8 mouse cellular contexts compared by ENCODE assay signal in genomic region chr3:83286975-83287405, GRCm38 (mm10).
DNase-seq lines count a peak whose midpoint lies in the region; ATAC-seq and TF ChIP-seq lines count a peak whose summit lies in the region.

No protein-coding gene starts in this region.

- TF ChIP-seq CTCF in gastrocnemius, adult 2 months (IDR thresholded peaks at IDR 0.05), result peak; percentile 70

- H3K4me3 ChIP-seq in gastrocnemius, adult 2 months, result peak overlapping the region; percentile 70
- peak overlapping the region; percentile 42 for H3K4me3 ChIP-seq in intestine, embryonic 14.5 days (ENCODE audit: low read depth, low read length)

- H3K4me1 ChIP-seq in intestine, embryonic 14.5 days (replicated peaks; ENCODE audit: control insufficient read depth, insufficient read depth, low read length), result no peaks in the 10 kb centered on the region

- peak overlapping the region; percentile 65 for H3K4me2 ChIP-seq in intestine, embryonic 14.5 days (ENCODE audit: low read length)

- no peaks in the 10 kb centered on the region for H3K36me3 ChIP-seq in intestine, embryonic 14.5 days (ENCODE audit: control insufficient read depth, insufficient read depth, low read length)

- 0 out of 2 replicates have a peak overlapping the region, but pooled peaks have one; percentile 28 for H3K27ac ChIP-seq in gastrocnemius, adult 2 months
- H3K27ac ChIP-seq in intestine, embryonic 14.5 days (ENCODE audit: low read depth), result no peak overlapping the region

- 4% methylated on average over 11 of the region's 11 CpGs for WGBS in intestine, embryonic 14.5 days

- H3K27me3 ChIP-seq in intestine, embryonic 14.5 days (replicated peaks; ENCODE audit: control insufficient read depth, insufficient read depth, low read length), result no peaks in the 10 kb centered on the region

- H3K9ac ChIP-seq in intestine, embryonic 14.5 days (ENCODE audit: low read length), result peak overlapping the region; percentile 45

- peak; percentile 77 for ATAC-seq in common myeloid progenitor, adult 5-6 weeks (replicated peaks; ENCODE audit: low read depth, poor library complexity, severe bottlenecking)
- peak; percentile 72 for ATAC-seq in intestine, embryonic 14.5 days (replicated peaks; ENCODE audit: low FRiP score, low TSS enrichment, low read depth)

- intact Hi-C loops in gastrocnemius, adult 2 months (cut with DNase I), result loop anchor here (5.0 kb wide), 1 partner anchor 420 kb away; no protein-coding TSS in a partner anchor

- peak; percentile 72 for DNase-seq in NIH3T3 (ENCODE audit: low read depth)
- DNase-seq in gastrocnemius, adult 2 months, result peak; percentile 42
- DNase-seq in intestine, embryonic 14.5 days (ENCODE audit: low spot score), result peak; percentile 79
- peak; percentile 23 to 24 for DNase-seq in left cerebral cortex, adult 8-10 months (ENCODE audit: low spot score in 2 of 2)
- peak; percentile 60 for DNase-seq in lung, postnatal 36 days
- peak; percentile 23 for DNase-seq in right cerebral cortex, postnatal 14 days
- DNase-seq in c-Kit-positive CD71-positive TER-119-positive erythroid progenitor cells, embryonic 14.5 days (ENCODE audit: low spot score), result no peak

- no peaks in the 10 kb centered on the region for H3K9me3 ChIP-seq in intestine, embryonic 14.5 days (ENCODE audit: control insufficient read depth, low read length)
